Mouse (Mus musculus): ENCODE data around the gene Lgals8.

- no peak for TF ChIP-seq CTCF (IDR thresholded peaks at IDR 0.05; ENCODE audit: borderline replicate concordance, control insufficient read depth, extremely low read depth, insufficient read depth, low read length, poor library complexity)
- no peak for TF ChIP-seq POLR2A (IDR thresholded peaks at IDR 0.05; ENCODE audit: control insufficient read depth, extremely low read depth, insufficient read depth, low read length, poor library complexity)
These were observed 56.2 kb downstream of the Lgals8 start for GRCm38 (mm10) chr13:12408343-12409066.

Data from thymus, adult 2 months (tissue).